Mouse (Mus musculus) adrenal gland, adult (tissue): Measurements from ENCODE around the gene Alox12.

ENCODE experiments used
- DNase-seq, 2 experiments: peaks; one replicate each; pipeline ENCODE4 v3.0.0; 2022 to 2023; ENCODE audit warnings: low spot score in 1 of 2; ENCODE audit not compliant: inconsistent age in 2 of 2

Alox12 gene

DNA sequence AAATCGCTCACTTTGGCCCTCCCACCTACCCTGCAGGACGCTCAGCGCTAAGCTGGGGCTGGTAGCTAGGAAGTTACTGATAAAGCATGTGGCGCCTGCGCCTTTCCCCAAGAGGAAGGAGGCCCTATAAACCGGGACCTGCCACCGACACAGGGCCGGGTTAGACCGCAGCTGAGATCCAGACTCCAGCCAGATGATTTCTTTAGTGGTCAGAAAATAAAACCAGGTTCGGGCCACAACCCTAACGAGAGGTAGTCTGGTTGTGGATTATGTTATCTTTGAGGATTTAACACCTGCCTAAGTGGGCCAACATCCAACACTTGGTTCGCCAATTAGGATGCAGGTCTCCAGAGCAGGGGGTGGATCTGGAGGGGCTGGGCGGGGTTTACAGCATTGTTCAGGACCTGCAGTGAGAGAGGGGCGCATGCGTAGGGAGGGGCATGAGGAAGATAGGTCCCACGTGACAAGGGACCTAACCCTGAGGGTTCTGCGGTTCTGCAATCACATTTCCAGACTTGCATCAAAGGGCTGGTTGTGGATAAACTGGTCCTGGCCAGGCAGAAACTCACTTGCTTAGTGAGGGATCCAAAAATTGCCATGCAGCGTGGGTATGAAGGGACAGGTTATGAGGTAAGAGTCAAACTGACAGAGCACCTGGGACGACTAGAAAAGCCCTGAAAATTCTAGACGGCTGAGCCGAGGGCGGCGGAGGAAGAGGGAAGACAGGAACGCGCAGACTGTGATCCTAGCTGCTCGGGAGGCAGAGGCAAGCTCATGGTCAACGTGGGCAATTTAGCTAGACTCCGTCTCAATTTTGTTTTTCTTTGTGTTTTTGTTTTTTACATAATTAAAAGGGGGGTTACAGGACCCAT lies 34.2 kb downstream of the Alox12 start, which contains the start of gene Slc16a13:
Gene Slc16a13 (minus strand): TSS at position 334 of the 872 bp plus-strand sequence.
- DNase-seq = peak; percentile 96 to 98

GRCm38 (mm10) chr11:70220323-70220722 lies 34.8 kb downstream of the Alox12 start:
- DNase-seq = no peak

GRCm38 (mm10) chr11:70219873-70220272 lies 35.3 kb downstream of the Alox12 start:
- DNase-seq = no peak

GRCm38 (mm10) chr11:70218741-70219470 lies 36.2 kb downstream of the Alox12 start:
- DNase-seq = peak; percentile 55 to 78

GRCm38 (mm10) chr11:70218039-70218438 lies 37.1 kb downstream of the Alox12 start:
- DNase-seq = peak in 1 of 2 experiments; percentile 35

DNA sequence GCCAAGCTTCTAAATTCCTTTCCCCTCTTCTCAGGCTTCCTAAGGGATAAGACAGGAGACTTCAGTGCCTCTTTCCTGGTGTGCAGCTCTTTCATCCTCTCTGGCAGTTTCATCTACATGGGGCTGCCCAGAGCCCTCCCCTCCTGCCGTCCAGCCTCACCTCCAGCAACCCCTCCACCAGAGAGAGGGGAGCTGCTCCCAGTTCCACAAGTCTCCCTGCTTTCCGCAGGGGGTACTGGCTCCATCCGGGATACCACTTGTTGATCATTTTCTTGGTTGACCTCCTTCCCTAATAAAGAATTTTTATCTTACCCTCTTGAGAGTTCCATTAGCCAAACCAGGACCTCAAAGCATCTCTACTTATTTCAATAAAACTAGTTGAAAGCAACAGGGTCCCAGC lies 39.0 kb downstream of the Alox12 start:
- DNase-seq = peak in 1 of 2 experiments; percentile 19

DNA sequence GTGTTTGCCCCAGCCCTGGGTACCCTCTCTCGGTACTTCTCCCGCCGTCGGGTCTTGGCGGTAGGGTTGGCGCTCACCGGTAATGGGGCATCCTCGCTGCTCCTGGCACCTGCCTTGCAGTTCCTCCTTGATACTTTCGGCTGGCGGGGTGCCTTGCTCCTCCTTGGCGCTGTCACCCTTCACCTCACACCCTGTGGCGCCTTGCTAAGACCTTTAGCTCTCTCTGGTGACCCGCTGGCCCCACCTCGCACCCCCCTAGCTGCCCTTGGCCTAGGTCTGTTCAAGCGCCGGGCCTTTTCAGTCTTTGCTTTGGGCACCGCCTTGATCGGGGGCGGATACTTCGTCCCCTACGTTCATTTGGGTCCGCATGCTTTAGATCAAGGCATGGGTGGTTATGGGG lies 39.9 kb downstream of the Alox12 start:
- DNase-seq = peak in 1 of 2 experiments; percentile 49

- DNase-seq = no peak
Measured at GRCm38 (mm10) chr11:70214856-70215209, 40.3 kb downstream of the Alox12 start.

GRCm38 (mm10) chr11:70214191-70214855 lies 40.8 kb downstream of the Alox12 start:
- DNase-seq = peak; percentile 52 to 78

- DNase-seq = no peak
Measured at GRCm38 (mm10) chr11:70213736-70214135, 41.4 kb downstream of the Alox12 start.

DNA sequence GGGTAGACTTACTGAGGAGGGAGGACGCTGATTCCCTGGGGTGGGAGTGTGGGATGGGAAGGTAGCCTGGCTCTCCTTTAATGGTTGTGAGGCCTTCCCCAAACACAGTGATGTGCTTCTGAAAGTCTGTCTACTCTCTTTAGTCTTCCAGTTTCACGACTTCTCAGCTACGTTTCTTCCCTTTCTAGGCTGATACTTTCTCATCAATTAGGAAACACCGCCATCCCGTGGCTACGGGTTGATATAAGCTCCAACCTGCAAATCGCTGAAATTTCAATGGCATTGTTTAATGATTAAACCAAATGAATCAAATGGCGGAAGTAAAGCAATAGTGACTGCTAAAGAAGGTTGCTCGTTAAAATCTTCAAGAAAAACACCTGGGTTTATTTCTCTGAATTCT lies 42.3 kb downstream of the Alox12 start:
- DNase-seq = peak; percentile 62 to 90

DNA sequence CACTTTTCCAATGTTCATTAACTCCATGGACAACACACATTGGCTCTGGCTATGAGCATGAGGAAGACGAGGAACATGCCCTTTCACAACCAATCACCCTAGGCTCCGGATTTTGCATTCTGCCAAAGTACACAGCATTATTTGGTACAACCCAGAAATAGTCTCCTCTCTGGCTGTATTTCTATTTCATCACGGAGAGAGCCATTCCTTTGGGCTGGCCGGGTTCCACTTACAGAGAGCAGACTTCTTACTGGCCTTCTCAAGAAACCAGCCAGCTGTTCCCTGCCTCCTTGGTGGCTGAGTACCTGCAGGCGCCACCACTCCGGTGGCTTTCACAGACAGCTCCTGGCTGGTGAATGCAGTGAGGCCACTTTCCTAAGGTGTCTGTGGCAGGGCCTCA lies 42.7 kb downstream of the Alox12 start, which contains the start of gene Slc16a11:
Gene Slc16a11 (plus strand): TSS at position 330 of the 400 bp plus-strand sequence.
- no peak for DNase-seq

DNA sequence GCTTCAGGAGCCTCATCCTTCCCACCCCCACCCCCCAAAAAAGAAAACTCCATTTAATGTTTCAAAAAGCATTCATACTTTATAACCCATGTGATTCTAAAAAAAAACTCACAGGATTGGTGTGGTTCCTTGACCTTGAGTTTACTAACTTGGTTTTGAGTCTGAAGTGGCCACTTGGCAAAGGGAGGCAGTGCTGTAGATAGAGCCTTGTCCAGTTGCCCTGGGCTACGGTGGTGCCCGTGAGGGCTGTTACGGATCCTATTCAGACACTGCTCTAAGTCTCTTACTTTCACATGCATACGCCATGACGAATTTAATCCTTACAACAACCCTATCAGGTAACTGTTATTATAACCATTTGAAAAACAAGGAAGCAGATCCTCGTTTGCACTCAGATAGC lies 43.2 kb downstream of the Alox12 start:
- no peak for DNase-seq

- no peak for DNase-seq
Measured at GRCm38 (mm10) chr11:70210681-70211080, 44.5 kb downstream of the Alox12 start.

DNA sequence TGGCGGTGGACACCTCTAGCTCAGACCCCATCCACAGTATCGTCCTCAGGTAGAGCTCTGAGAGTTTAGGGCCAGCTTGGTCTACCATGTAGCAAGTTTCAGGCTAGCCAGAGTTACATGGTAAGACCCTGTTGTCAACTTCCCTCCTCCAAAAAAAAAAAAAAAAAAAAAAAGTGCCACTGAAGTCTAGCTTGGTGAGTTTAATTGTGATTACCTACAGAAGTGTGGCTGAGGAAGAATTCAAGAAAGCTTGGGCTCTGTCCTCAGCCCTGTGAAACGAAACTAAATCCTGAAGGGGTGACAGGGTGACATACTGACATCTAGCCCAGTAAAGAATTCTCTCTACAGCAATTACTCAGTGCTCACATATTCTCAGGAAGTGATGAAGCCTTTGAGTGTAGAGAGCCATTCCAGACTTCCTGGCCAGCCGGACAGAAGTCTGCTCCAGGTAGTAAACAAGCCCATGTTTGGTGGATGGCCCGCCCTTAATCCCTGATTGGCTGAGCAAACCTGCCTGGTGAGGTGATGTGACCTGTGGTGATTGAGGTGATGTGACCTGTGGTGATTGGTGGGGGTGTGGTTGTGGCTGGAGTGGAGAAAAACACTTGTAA lies 46.3 kb downstream of the Alox12 start:
- DNase-seq = no peak

- DNase-seq = no peak
Measured at GRCm38 (mm10) chr11:70207283-70207682, 47.9 kb downstream of the Alox12 start.

- DNase-seq = no peak
Measured at GRCm38 (mm10) chr11:70206801-70207200, 48.4 kb downstream of the Alox12 start.

GRCm38 (mm10) chr11:70201691-70202090 lies 53.5 kb downstream of the Alox12 start:
- DNase-seq = peak; percentile 80 to 93

GRCm38 (mm10) chr11:70200036-70200608 lies 55.0 kb downstream of the Alox12 start:
- no peak for DNase-seq

DNA sequence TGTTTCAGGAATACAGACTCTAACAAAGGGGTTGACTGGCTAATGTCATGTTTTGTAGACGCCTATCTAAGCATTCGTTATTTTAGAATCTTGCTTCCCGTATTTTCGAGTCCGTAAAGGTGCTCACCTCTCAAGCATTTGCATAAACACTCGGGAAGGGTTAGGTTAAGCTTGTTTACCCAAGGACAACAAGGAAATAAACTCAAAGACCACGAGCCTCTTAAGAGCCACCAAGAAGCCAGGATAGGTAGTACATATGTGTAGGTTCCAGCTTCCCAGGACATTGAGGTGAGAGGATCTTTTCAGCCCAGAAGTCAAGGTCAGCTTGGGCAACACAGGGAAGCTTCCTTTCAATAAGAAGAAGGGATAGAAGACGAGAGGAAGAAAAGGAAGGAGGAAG lies 56.0 kb downstream of the Alox12 start:
- no peak for DNase-seq

GRCm38 (mm10) chr11:70198332-70198731 lies 56.8 kb downstream of the Alox12 start:
- DNase-seq = no peak
